Mouse (Mus musculus): ENCODE measurements around the gene Mthfsl. TPM values are rescaled to one million over a fixed set of nuclear protein-coding genes. Genes with fewer than 3 reads are reported as not detected.
"Not testable (repeated sequence)": the region's sequence is repeated elsewhere in the genome, so short reads cannot be mapped to it uniquely, and the experiment has no call there.

The Mthfsl gene
- 27.6 and 28.3 TPM in 2 replicates for polyA plus RNA-seq (2016; fragmentation: Nextera tagmentation; extraction: Ambion mirVana)

- H3K27me3 ChIP-seq; H3K9ac ChIP-seq; H3K9me3 ChIP-seq; H3K4me1 ChIP-seq; H3K36me3 ChIP-seq (replicated peaks): not testable (repeated sequence)
- peak within 1 kb of the TSS; percentile 44 for H3K4me2 ChIP-seq
- peak; percentile 48 for ATAC-seq (ENCODE audit: low FRiP score)
- peak within 1 kb of the TSS; percentile 31 for H3K4me3 ChIP-seq (replicated peaks)
- WGBS: 33% methylated on average over 11 of the region's 12 CpGs
- peak within 1 kb of the TSS; percentile 82 for H3K27ac ChIP-seq
Measured at GRCm38 (mm10) chr9:88719989-88720537, at the start of gene Mthfsl. Gene Mthfsl, minus strand, starts transcription at chr9:88720296.

GRCm38 (mm10) chr9:88769470-88769869 is 49.4 kb upstream of the Mthfsl start:
- H3K4me1 ChIP-seq; ATAC-seq (ENCODE audit: low FRiP score); H3K27ac ChIP-seq; H3K4me3 ChIP-seq (replicated peaks); H3K9ac ChIP-seq; H3K4me2 ChIP-seq; H3K27me3 ChIP-seq; H3K9me3 ChIP-seq; H3K36me3 ChIP-seq (replicated peaks): not testable (repeated sequence)
- WGBS: 87% methylated on average over 4 of the region's 5 CpGs

GRCm38 (mm10) chr9:88746687-88747086 is 26.6 kb upstream of the Mthfsl start:
- H3K9me3 ChIP-seq; ATAC-seq (ENCODE audit: low FRiP score); H3K9ac ChIP-seq; H3K27ac ChIP-seq; H3K4me2 ChIP-seq; H3K4me1 ChIP-seq; H3K27me3 ChIP-seq; H3K36me3 ChIP-seq (replicated peaks); H3K4me3 ChIP-seq (replicated peaks): not testable (repeated sequence)
- WGBS: no CpG with 5 or more reads among the region's 2 CpGs

- not testable (repeated sequence) for H3K9ac ChIP-seq; H3K36me3 ChIP-seq (replicated peaks); H3K27ac ChIP-seq; H3K4me3 ChIP-seq (replicated peaks); H3K27me3 ChIP-seq; H3K4me1 ChIP-seq; ATAC-seq (ENCODE audit: low FRiP score); H3K9me3 ChIP-seq; H3K4me2 ChIP-seq
- WGBS: 71% methylated on average over 1 of the region's 2 CpGs
Measured at GRCm38 (mm10) chr9:88746046-88746445, 25.9 kb upstream of the Mthfsl start.

- H3K27ac ChIP-seq; ATAC-seq (ENCODE audit: low FRiP score); H3K4me2 ChIP-seq; H3K9me3 ChIP-seq; H3K36me3 ChIP-seq (replicated peaks); H3K27me3 ChIP-seq; H3K4me1 ChIP-seq; H3K4me3 ChIP-seq (replicated peaks); H3K9ac ChIP-seq: not testable (repeated sequence)
Measured at GRCm38 (mm10) chr9:88735289-88735688, 15.2 kb upstream of the Mthfsl start.

GRCm38 (mm10) chr9:88733182-88733581 is 13.1 kb upstream of the Mthfsl start:
- not testable (repeated sequence) for H3K4me1 ChIP-seq; H3K4me2 ChIP-seq; H3K27ac ChIP-seq; H3K9ac ChIP-seq; ATAC-seq (ENCODE audit: low FRiP score); H3K36me3 ChIP-seq (replicated peaks); H3K9me3 ChIP-seq; H3K27me3 ChIP-seq; H3K4me3 ChIP-seq (replicated peaks)
- WGBS: 90% methylated on average over 1 of the region's 1 CpGs

GRCm38 (mm10) chr9:88732334-88732733 is 12.2 kb upstream of the Mthfsl start:
- not testable (repeated sequence) for H3K9ac ChIP-seq; H3K36me3 ChIP-seq (replicated peaks); H3K9me3 ChIP-seq; ATAC-seq (ENCODE audit: low FRiP score); H3K4me3 ChIP-seq (replicated peaks); H3K27ac ChIP-seq; H3K27me3 ChIP-seq; H3K4me1 ChIP-seq; H3K4me2 ChIP-seq
- 83% methylated on average over 2 of the region's 3 CpGs for WGBS

GRCm38 (mm10) chr9:88731728-88732127 is 11.6 kb upstream of the Mthfsl start, which contains the start of gene Bcl2a1d:
Gene Bcl2a1d, minus strand, starts transcription at chr9:88731914.
- WGBS: 93% methylated on average over 5 of the region's 5 CpGs
- not testable (repeated sequence) for H3K27ac ChIP-seq; ATAC-seq (ENCODE audit: low FRiP score)

GRCm38 (mm10) chr9:88728311-88728710 is 8.2 kb upstream of the Mthfsl start:
- H3K27ac ChIP-seq; H3K9ac ChIP-seq; H3K4me3 ChIP-seq (replicated peaks); H3K36me3 ChIP-seq (replicated peaks); H3K4me2 ChIP-seq; H3K4me1 ChIP-seq; H3K9me3 ChIP-seq; H3K27me3 ChIP-seq; ATAC-seq (ENCODE audit: low FRiP score): not testable (repeated sequence)

More at GRCm38 (mm10) chr9:88731728-88732127, 11.6 kb upstream of the Mthfsl start, which contains the start of gene Bcl2a1d:
- not testable (repeated sequence) for H3K9ac ChIP-seq; H3K4me1 ChIP-seq; H3K4me2 ChIP-seq; H3K4me3 ChIP-seq (replicated peaks); H3K36me3 ChIP-seq (replicated peaks); H3K9me3 ChIP-seq; H3K27me3 ChIP-seq

GRCm38 (mm10) chr9:88721628-88722027 is 1.5 kb upstream of the Mthfsl start:
- H3K4me3 ChIP-seq (replicated peaks): not testable (repeated sequence)

GRCm38 (mm10) chr9:88719073-88719921 is 799 bp downstream of the Mthfsl start:
- Histone ChIP-seq H3K27ac (peak overlapping the region; percentile 78), H3K4me3 (replicated peaks) (peak overlapping the region; percentile 31), H3K4me2 (peak overlapping the region; percentile 44)
- WGBS: 9% methylated on average over 15 of the region's 46 CpGs
- not testable (repeated sequence) for H3K4me1 ChIP-seq; H3K9me3 ChIP-seq; H3K27me3 ChIP-seq; H3K36me3 ChIP-seq (replicated peaks); H3K9ac ChIP-seq
- peak; percentile 94 for ATAC-seq (ENCODE audit: low FRiP score)

More at GRCm38 (mm10) chr9:88721628-88722027, 1.5 kb upstream of the Mthfsl start:
- not testable (repeated sequence) for H3K4me1 ChIP-seq; H3K9me3 ChIP-seq; H3K9ac ChIP-seq; H3K36me3 ChIP-seq (replicated peaks); H3K27ac ChIP-seq; ATAC-seq (ENCODE audit: low FRiP score); H3K4me2 ChIP-seq; H3K27me3 ChIP-seq

- peak overlapping the region; percentile 44 for H3K4me2 ChIP-seq
- H3K27ac ChIP-seq; H3K27me3 ChIP-seq; H3K4me3 ChIP-seq (replicated peaks); H3K36me3 ChIP-seq (replicated peaks); H3K9ac ChIP-seq; H3K4me1 ChIP-seq; H3K9me3 ChIP-seq; ATAC-seq (ENCODE audit: low FRiP score): not testable (repeated sequence)
- WGBS: 70% methylated on average over 5 of the region's 5 CpGs
Measured at GRCm38 (mm10) chr9:88718593-88718992, 1.5 kb downstream of the Mthfsl start.

- not testable (repeated sequence) for H3K36me3 ChIP-seq (replicated peaks); H3K9ac ChIP-seq; H3K27me3 ChIP-seq; H3K4me1 ChIP-seq; H3K9me3 ChIP-seq; H3K27ac ChIP-seq; H3K4me3 ChIP-seq (replicated peaks); H3K4me2 ChIP-seq; ATAC-seq (ENCODE audit: low FRiP score)
- 33% methylated on average over 2 of the region's 2 CpGs for WGBS
Measured at GRCm38 (mm10) chr9:88718140-88718539, 2.0 kb downstream of the Mthfsl start.
